Mouse (Mus musculus) adrenal gland, adult 2 months (tissue): ENCODE data around the gene Egln1. TPM values are rescaled to one million over a fixed set of nuclear protein-coding genes. Genes with fewer than 3 reads are reported as not detected.

Source experiments
- DNase-seq: peaks from one replicate; pipeline ENCODE4 v3.0.0; 2021
- polyA plus RNA-seq: library from polyadenylated mRNA; depleted of rRNA; stranded (reverse); fragments of >200 nt; gene quantifications from 2 replicates; pipeline ENCODE4 v1.2.3, GENCODE M21; 2012
- total RNA-seq, 2 experiments: library from RNA; stranded (reverse); gene quantifications; 2 replicates each; pipeline ENCODE4 v1.2.3; 2021

Egln1 gene
- total and polyA plus RNA-seq, 3 experiments: 25.3 to 68.0 (median 56.1) TPM

GRCm38 (mm10) chr8:124903198-124903597 is 45.9 kb downstream of the Egln1 start:
- DNase-seq: no peak

DNA sequence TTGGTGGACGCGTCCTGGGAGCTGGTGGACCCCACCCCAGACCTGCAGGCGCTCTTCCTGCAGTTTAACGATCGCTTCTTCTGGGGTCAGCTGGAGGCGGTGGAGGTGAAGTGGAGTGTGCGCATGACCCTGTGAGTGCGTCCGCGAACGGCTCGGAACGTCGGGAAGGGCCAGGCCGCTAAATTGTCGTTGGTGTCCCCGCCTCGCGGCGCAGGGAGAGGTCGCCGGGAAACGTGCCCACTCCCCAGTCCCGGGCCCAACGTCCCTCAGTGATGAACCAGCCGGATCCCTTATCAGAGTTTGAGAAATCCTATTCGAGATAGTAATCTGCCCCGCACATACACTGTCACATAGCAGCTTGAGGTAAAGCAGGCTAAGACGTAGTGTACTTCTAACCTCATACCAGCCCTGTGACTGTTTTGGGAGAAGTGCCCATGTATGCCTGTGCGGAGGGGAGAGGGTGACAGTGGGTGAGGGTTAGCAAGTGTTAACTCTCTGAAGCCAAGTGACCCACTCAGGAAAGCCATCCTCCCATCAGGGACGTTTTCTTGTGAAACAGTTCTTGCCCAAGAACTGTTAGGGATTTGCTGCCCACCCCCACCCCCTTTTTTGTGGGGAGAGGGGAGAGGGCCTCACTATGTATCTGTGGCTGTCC is 50.7 kb downstream of the Egln1 start:
- no peak for DNase-seq

DNA sequence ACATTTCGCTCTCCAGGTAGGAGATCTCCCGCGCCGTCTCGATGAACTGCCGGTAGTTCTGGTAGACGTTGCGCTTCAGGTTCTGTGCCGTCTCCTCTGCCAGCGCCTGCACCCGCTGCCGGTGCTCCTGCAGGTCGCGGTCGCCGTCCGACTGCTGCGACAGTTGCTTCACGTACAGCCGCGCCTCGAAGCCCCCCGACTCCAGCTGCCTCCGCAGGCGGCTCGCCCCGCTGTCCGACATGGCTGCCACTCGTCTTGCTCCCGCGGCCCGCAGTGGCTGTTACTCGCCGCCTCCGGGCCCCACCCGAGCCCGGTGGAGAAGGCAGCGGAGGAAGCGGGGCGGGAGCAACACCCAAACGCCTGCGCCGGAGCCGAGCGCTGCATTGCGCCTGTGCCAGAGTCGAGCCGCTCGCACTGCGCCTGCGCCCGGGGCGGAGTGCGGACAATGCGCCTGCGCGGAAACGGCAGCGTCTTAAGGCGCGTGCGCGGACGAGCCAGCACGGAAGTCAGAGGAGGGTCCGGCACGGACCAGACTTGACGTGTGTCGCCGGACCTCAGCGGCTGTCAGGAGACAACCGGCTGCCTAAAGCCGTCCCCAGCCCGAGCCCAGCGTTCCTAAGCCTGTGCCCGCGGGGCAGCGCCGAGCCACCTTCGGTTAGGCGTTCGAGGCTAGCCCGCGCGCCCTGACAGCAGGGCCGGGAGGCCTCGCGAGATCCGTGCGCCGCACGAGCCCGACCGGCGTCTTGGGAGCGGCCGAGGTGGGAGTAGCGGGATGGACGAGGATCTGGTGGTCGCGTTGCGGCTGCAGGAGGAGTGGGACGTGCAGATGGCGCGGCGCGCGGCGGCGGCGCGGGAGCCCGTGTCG is 51.5 kb downstream of the Egln1 start, which contains the start of the genes Exoc8 and Sprtn:
Gene Exoc8, minus strand, starts transcription at position 320 of the 865 bp plus-strand sequence.
Gene Sprtn, plus strand, starts transcription at position 501 of the 865 bp plus-strand sequence.
- peak; percentile 99 for DNase-seq

GRCm38 (mm10) chr8:124896632-124897385 is 52.3 kb downstream of the Egln1 start:
- DNase-seq: peak; percentile 88

GRCm38 (mm10) chr8:124896010-124896631 is 53.0 kb downstream of the Egln1 start:
- DNase-seq: no peak

GRCm38 (mm10) chr8:124892596-124892995 is 56.5 kb downstream of the Egln1 start:
- no peak for DNase-seq

- DNase-seq: no peak
These were observed 60.7 kb downstream of the Egln1 start for GRCm38 (mm10) chr8:124888385-124888784.

- no peak for DNase-seq
These were observed 70.1 kb downstream of the Egln1 start for GRCm38 (mm10) chr8:124878946-124879526.

GRCm38 (mm10) chr8:124878141-124878540 is 71.0 kb downstream of the Egln1 start:
- DNase-seq: no peak

DNA sequence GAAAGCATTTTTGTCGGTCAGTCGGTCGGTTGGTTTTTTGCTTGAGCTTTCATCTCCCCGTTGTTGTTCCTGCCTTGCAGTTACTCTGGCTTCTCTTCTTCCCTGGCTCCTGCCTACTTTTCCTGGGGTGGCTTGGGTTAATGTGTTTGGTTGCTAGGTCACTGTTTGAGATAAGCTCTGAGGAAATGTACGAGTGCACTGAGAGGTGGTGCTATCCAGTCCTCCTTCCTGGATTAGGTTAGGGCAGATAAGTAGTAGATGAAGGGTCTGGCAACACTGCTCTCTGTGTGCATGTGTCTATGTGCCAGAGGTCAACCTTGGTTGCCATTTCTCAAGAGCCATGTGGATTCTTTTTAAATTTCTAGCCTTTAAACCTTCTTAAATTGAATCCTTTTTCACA is 76.4 kb downstream of the Egln1 start:
- no peak for DNase-seq

DNA sequence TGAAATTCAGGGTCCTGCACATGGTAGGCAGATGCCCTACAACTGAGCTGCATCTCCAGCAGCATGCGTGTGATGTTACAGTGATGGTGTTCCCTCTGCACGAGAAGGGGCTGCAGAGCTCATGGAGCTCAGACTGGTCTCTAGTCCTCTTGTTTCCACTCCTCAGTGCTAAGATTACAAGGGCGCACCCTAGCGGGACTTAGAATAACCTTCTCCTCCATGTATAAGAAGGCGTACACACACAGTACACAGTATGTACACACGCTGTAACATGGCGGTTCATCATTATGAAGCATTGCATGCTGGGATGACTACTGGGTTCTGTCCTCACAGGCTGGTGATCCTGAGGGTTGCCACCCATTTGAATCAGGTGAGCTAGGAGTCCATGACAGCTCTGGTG is 77.0 kb downstream of the Egln1 start:
- no peak for DNase-seq

GRCm38 (mm10) chr8:124871474-124871873 is 77.7 kb downstream of the Egln1 start:
- no peak for DNase-seq

- DNase-seq: no peak
These were observed 79.4 kb downstream of the Egln1 start for GRCm38 (mm10) chr8:124869708-124870107.

DNA sequence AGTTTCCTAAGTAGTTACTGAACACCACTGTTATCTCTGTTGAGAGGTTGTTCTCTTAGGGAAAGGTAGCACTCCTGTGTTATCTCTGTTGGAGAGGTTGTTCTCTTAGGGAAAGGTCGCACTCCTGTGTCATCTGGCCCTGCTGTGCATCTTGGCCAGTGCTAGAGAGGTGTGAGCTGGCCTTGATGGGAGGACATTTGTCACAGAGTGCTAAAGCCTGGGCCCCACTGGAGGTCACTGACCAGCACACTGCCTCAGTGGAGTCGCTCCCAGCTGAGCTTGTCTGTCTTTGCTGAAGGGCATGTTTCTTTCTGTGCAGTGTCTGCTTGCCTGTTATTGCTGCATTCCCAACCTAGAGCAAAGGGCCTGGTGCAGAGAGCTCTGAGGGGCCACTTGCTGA is 82.0 kb downstream of the Egln1 start:
- DNase-seq: peak; percentile 67

DNA sequence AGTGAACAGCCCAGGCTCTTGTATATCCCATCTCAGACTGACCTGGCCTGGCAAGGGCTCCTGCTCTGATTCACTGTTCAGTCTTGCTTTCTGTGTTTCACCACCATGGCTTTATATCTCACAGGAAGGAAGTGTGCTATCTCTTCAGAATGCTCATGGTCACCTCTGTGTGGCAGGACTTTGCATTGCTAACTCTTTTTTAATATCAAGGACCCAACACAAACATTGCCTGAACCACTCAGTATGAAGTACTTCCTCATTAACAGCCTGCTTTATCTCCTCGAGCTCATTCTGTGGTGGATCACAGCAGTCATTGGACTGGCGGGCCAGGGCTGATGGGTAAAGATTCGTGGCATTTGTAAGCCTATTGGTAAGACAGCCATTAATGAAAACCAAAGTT is 82.5 kb downstream of the Egln1 start:
- DNase-seq: no peak

- no peak for DNase-seq
These were observed 85.4 kb downstream of the Egln1 start for GRCm38 (mm10) chr8:124863729-124864128.

DNA sequence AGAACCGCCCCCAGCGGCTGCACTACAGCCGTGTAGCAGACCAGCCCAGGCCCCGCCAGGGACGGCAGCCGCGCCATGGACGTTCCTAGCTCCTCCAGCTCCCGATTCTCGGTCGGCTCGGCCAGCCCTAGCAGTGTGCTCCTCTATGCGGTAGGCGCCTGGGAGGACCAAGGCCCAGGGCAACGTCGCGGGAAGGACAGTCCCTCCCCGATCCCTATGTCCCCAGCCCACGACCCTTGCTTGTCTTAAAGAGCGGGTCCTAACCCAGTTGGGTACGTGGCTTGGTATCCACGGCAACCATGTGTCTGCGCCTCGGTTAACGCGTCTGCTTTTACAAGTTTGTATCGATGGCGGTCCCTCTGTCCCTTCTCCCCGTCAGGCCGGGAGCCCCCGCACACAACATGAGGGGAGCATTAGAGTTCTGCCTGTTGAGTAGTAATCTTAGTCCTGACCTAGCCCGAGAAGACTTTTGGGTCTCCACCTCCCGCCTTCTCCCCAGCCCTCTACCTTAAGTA is 85.9 kb downstream of the Egln1 start:
- no peak for DNase-seq

DNA sequence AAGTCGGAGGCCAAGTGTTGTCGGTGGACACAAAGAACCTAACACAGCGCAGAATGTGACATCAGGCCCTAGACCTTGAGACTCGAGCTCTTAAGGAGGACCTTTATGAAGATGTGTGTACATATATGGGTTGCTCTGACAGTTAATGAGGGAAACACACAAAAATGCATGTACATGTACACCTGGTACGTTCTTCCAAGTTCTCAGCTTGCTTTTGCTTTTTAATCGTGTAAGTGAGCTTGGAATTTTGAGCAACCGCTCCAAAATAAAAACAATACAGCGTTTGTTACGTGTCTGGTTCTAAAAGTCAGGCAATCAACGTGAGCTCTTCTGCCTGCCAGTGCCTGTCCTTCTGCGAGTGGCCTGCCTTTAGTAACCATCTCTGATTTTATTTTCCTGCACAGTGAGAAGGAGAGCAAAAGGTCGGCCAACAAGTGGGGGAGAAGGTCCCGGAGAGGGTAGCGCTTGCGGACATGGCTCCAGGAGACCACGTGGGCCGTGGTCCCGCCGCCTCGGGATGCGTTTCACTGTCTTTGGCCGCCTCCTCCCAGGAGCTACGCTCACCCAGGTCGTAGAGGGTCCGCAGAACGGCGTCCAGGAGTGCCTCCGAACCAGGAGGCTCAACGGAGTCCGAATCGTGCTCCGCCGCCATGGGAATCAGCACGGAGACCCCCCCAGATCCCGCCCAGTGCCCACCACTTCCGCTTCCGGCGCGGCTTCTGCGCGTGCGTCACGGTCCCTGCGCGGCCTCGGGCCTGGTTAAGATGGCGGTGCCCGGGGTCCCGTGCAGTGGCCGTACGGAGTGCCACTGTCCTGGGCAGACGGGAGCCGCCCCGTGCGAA is 86.6 kb downstream of the Egln1 start, which contains the start of the genes Gnpat and 2810004N23Rik:
Gene Gnpat, plus strand, starts transcription at position 713 of the 842 bp plus-strand sequence.
Gene 2810004N23Rik, minus strand, starts transcription at position 800 of the 842 bp plus-strand sequence.
- DNase-seq: peak; percentile 97

DNA sequence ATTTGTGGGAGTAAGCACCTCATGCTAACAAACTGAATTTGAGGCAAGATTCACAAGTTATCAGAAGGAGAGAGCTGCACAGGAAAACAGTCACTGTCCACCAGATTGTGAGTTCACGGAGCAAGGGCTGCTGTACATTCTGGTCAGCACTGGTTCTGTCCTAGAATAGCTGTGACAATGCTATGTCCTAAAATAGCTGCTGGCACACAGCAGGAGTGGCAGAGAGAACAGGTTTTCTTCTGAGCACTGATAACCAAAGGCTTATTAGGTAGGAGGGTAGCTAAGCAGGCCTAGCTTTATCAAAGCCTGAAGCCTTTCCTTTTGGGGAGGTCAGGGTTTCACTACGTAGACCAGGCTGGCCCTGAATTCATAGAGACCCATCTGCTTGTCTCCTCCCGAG is 88.9 kb downstream of the Egln1 start:
- DNase-seq: no peak

- DNase-seq: no peak
These were observed 89.7 kb downstream of the Egln1 start for GRCm38 (mm10) chr8:124859466-124859865.
